Mouse (Mus musculus): ENCODE measurements around the gene Arhgef1.

Arhgef1 gene

DNA sequence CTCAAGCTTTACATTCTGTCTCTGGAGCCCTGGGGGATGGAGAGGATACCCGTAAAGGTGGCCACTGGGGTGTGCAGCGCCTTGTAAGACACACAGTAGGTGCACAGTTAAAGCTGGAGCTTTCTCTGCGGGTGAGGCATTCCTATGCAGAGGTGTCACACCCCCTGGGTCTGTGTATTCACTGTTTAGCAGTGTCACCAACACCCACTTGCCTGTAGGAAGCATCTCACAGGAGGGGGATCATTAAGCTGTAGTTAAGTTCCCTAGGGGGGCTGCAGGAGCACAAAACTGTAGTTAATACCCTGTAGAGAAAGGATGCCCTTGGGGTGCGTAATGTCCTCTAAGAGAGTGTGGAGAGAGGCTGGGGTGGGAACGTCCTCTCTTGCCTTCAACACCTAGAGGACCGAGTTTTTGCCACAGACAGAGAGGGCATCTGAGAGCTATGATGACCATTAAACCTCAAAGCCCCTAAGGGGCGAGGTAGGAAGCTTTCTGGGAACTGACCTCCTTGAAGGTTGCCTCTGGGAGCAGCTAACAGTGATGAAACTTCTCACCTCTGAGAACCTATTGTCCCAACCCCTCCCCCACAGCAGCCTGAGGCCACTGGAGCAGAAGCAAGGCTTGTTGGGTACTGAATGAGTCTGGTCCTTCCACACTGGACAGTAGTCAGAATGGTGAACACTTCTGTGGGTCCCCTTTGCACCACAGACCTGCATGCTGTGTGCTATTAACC, 44.8 kb downstream of the Arhgef1 start:
- DNase-seq (ENCODE audit: low spot score) = no peak

DNA sequence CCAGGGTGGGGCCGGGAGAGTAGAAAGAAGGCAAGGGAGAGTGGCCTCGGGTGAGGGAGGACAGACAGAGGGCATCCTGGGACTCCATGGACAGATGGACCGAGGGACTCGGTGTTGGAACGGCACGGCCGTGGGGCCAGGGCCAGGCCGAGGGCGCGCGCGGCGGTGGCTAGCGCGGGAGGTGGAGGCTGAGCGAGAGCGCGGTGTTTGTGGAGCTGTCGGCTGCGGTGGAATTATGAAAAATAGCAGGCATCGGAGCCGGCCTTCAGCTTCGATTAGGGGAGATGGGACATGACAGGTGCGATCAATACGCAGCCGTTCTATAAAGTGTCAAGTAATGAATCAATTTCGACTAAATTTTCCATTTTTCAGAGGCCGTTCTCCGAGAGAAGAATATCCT, 46.1 kb downstream of the Arhgef1 start:
- no peak for DNase-seq (ENCODE audit: low spot score)

DNA sequence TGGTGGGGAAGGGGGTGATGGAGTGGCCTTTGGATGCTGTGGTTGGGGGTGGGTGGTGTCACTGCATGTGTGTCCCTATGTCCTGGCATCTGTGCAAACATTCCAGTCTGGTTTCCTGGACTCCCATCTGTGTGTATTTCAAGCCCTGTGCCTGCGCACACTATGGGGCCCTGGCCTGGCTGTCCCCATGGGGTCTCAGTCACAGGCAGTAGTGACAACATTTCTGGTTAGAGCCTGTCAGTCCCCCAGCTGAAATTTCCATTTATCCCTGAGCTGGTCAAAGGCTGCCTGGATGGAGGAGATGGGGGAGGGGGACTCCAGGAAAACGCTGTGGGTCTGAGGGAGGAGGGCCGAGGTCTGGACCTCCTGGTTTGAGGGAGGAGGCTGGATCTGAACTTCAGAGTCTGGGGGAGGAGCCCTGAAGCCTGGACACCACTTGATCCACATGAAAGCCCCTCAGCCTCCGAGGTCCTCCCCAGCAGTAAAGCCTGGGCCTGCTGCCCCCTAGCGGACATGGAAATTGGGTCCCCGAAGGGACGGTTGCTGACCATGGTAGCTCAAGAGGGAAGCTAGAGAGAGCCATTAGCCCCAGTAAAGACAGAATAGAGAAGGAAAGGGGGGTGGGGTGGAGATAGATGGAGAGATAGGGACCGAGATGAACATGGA, 47.4 kb downstream of the Arhgef1 start:
- no peak for DNase-seq (ENCODE audit: low spot score)

DNA sequence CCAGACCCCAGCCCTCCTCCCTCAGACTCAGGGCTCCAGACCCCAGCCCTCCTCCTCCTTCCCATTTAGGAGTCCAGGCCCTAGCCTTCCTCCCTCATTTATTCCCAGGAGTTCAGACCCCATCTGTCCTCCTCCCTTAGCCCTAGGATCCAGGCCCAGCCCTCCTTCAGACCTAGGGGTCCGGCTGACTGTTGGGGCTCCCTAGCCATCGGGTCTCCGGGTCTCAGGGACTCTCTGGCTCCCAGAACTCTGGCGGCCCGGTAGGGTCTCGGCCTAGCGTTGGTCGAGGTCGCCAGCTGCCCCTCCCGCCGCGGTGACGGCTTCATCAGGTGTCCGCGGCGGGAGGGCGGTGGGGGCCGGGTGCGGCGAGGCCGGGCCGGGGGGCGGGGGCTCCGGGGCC, 51.3 kb downstream of the Arhgef1 start:
- no peak for DNase-seq (ENCODE audit: low spot score)

DNA sequence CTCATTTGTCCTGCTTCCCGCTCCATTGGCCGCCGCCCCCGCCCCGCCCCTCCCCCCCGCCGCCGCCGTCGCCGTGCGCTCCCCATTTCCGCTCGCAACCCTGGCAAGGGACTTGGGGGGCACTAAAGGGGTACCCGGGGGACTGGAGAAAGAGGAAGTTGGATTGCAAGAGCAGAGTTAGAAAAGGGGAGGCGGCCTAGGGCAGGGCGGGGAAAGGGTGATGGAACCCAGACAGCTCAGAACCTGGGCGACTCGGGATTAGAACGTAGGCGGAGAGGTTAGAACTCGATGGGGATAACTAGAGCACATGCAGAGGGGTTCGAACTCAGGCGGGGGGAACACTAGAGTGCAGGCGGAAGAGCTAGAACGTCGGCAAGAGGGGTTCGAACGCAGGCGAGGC, 51.7 kb downstream of the Arhgef1 start:
- no peak for DNase-seq (ENCODE audit: low spot score)

DNA sequence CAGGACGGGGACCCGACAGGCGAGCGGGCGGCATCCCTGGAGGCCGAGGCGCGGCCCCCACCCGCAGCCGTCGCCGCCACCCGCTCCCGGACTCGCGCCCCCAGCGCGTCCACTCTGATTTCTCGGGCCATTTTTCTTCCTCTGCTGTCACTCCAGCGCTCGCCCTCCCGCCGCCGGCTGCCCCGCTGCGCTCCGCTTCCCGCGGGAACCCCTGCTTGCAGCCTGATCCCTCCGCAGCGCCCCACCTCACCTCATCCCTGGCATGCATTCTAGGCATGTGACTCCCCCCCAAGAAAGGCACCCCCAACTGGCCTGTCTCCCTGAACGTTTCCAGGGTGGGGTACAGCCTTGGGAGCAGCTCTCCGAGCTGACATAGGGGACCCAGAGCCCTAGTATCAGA, 52.5 kb downstream of the Arhgef1 start:
- no peak for DNase-seq (ENCODE audit: low spot score)

DNA sequence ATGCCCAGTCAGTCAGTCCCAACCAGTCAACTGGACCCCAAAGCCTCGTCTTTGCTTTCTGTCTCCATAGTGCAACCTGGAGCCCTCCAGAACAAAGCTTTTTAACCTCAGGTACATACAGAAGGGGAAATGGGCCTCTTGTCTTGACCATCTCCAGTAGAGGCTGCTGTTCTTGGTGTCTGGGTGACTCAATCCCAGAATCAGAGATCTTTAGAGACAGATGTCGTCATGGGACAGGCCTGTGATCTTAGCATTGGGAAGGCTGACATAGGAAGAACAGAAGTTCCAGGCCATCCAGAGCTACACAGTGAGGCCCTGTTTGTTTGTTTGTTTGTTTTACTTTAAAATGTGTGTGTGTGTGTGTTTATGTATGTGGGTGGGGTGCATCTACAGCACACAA, 61.6 kb downstream of the Arhgef1 start:
- DNase-seq (ENCODE audit: low spot score) = no peak

DNA sequence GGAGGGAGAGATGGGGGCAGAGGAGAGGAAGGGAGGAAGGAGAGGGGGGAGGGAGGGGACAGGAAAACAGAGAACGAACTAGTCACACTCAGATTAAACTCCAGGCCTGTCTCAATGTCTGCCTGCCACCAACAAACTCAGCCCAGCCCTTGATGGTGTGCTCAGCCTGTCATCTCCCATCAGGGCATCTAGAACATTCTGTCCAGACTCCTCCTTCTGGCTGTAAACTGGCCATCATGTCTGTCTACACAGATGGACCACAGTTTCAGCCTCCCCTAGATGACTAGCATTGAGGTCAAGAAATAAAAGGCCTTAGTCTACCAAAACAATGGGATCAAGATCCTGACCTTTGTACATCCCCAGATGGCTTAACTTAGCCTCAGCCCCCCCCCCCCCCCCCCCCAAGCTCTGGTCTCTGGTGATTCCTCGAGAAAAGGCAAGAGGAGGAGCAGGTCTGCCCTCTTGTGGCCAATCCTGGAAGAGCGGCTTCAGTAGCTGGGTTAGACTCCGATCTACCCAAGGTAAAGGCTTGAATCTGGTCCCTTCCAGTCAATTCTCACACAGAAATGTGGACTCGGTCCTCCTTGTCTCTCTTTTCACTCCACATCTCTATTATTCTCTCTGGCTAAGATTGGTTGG, 62.3 kb downstream of the Arhgef1 start:
- DNase-seq (ENCODE audit: low spot score) = peak; percentile 77

DNA sequence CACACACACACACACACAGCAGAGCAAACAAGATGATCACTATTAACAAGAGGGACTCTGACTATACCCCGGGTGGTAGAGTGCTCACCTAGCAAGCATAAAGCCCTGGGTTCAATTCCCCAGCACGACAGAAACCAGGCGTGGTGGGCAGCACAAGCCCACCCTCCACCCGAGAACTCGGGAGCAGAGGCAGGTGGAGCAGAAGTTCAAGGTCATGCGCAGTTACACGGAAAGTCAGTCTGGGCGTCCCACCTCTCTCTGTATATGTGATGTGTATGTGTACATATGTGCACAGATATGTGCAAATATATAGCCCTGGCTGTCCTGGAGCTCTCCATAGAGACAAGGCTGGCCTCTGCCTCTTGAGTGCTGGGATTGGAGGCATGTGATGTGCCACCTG, 65.3 kb downstream of the Arhgef1 start:
- no peak for DNase-seq (ENCODE audit: low spot score)

DNA sequence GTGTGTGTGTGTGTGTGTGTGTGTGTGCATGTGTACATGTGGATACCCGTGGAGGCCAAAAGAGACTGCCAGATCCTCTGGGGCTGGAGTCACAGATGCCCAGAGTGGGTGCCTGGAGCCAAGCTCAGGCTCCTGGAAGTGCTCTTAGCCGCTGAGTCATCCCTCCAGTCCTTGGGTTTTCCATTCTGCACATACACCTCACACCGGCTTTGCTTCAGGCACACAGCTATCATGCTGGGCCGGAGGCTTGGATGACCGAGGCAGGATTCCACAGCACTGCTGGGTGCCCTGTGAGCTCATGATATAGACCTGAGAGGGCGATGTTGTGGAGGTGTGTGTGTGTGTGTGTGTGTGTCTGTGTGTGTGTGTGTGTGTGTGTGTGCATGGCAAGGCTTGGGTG, 65.8 kb downstream of the Arhgef1 start:
- no peak for DNase-seq (ENCODE audit: low spot score)

DNA sequence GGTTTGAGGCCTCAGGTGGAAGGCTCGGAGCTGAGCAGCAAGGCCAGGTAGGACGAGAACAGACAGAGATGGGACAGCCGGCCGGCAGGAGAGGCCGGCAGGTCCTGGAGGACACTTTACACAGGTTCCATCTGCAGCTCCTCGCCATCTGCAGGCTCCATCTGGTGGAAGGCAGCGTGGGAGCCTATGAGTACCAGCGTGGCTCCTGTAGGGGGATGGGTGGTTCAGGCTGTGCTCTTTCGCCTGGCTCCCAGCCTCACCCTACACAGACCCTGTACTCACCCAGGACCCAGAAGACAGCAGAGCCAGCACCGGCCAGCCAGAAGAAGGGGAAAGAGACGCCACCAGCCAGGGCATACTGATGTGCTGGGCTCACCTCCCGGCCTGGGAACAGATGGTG, 67.1 kb downstream of the Arhgef1 start:
- no peak for DNase-seq (ENCODE audit: low spot score)

DNA sequence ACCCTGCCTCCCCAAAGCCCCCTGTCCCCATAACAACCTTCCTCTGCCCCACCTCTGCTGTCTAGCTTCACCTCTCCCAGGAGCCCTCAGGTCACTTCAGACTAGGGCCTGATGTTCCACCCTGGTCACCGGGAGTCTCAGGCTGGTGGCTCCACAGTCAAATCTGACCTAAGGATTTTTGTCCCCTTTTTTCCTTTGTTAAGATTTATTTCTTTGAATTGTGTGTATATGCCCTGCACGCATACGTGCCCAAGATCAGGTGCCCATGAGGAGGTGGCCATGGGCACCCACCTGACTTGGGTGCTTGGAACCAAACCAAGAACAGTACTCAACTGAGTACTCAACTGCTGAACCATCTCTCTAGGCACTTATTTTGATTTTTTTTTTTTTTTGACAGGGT, 67.6 kb downstream of the Arhgef1 start:
- no peak for DNase-seq (ENCODE audit: low spot score)

DNA sequence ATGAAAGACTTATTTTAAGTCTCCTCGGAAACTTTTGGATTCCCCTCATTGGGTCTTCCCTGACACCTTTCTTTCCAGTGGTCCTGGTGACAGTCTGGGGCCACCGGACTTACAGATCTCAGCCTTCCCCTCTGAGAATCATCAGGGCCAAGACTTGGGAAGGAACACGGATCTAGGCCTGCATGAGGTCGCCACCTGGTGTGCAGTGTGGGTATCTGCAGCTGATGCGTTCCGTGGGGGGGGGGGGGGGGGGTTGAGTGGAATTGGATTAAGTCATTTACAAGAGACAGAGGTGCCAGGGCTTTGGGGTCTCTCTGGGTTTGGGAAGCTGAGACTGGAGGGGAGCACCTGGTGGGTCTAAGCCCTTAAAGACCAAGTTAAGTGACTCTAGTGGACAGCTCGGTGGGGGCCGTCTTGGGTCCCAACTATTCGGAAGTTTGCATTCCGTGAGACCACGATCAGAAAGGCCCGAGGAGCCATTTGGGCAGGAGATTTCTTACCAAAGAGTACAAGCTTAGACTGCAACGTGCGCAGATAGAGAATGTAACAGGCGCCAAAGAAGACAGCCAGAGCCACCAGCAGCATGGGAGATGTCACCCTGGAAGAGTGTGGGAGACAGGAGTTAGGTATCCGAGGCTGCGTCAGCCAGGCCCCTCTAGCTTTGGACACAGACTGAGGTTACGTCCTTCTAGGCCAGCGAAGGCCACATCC, 68.7 kb downstream of the Arhgef1 start:
- DNase-seq (ENCODE audit: low spot score) = no peak

DNA sequence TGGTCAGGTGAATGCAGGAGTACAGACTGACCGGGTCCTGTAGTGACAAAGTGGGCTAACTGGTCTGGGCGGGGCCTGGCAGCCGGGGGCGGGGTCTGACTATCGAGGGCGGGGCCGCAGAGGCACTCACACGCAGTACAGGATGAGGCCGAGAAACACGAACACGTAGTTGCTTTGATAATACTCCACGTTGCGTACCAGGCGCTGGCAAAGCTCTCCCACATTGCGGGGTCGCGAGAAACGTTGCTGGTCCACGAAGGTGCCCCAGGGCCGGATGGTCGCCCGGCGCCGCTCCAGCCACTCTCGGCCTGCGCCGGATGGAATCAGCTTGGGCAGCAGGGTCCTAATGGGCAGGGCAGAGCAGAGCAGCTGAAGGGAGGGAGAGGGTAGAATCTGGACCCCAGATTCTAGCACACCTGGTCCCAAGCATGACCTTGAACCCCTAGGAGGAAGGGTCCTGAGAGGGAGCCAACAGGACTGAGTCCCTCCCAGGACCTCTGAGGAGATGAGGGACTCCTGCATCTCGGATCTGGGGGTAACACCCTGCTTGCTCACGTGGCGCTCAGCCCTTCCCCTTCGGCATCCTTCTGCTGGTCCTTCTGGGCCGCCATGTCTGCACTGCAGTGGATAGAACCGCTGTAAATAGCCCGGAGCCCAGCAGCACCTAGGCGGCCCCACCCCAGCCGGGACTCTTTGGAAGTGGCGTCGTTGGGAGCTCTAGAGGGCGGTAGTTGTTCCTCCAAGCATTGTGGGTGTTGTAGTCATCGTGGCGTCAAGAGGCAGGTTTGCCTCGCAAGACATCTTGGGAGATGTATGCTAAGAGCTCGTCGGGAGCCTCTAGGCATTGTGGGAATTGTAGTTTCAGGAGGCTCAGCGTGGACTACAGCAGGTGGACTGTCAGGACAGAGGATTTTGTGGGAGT, 69.5 kb downstream of the Arhgef1 start, which contains the start of gene Rabac1:
Gene Rabac1, minus strand, starts transcription at position 783 of the 922 bp plus-strand sequence.
- peak; percentile 95 for DNase-seq (ENCODE audit: low spot score)

DNA sequence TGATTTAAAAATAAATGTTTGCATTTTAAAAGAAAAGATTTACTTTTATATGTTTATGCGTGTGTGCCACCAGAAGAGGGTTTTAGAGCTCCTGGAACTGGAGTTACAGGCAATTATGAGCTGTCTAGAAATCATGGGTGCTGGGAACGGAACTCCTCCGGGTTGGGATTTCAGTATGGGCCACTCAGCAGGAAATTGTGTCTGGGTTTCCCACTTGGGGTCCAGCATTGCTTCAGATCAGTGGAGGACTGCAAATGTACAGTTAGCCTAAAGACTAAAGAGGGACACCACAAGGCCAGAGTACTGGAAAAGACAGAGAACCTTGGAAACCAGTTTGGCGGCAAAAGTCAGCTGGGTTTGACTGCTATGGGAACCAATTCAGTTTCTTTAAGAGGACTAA, 70.5 kb downstream of the Arhgef1 start:
- no peak for DNase-seq (ENCODE audit: low spot score)

DNA sequence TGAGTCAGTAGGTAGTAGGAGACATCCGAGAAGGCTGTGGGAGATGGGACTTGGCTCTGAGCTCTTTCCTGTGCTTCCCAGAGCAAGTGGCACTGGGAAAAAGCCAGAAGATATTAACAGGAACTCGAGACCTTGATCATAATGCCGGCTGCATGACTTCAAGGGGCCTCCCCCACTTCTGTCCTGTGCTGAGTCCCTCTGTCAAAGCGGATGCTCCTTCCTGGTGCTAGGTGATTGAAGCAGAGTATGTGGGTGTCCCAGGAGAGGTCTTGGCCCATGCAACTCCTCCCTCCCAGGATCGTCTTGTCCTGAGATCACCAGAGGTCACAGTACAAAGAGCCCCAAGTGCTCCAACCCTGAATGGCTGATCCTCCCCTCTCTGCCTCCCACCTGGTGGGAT, 71.2 kb downstream of the Arhgef1 start:
- no peak for DNase-seq (ENCODE audit: low spot score)

DNA sequence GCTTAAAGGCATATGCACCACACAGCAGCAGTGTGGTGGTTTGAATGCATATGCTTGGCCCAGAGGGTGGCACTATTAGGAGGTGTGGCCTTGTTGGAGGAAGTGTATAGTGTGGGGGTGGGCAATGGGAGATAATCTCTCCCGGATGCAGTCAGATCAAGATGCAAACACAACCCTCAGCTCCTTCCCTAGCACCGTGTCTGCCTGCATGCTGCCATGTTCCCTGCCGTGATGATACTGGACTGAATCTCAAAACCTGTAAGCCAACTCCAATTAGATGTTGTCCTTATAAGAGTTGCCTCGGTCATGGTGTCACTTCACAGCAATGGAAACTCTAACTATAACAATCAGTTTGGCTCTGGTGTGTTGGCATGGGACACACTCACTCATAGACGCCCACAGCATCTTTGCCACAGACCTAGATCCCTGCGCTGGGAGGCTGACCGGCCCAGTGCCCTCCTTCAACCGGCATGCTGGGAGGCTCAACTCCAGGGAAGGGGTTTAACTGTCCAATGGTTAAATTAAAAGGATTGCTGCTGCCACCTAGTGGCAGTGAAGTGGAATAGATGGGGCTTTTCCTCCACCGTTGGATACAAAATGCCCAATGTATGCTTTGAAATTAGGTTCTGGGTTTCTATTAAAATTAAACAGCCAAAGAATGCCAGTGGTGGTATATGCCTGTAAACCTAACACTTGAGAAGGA, 72.3 kb downstream of the Arhgef1 start:
- no peak for DNase-seq (ENCODE audit: low spot score)
